Mouse (Mus musculus) induced T-regulatory cell, adult 2 months (primary cell): Measurements from ENCODE around the gene Spata46.

Experiments used
- DNase-seq: peaks from one replicate; pipeline ENCODE4 v3.0.0-alpha.2; 2012; ENCODE audit warnings: low read depth

Gene Spata46

DNA sequence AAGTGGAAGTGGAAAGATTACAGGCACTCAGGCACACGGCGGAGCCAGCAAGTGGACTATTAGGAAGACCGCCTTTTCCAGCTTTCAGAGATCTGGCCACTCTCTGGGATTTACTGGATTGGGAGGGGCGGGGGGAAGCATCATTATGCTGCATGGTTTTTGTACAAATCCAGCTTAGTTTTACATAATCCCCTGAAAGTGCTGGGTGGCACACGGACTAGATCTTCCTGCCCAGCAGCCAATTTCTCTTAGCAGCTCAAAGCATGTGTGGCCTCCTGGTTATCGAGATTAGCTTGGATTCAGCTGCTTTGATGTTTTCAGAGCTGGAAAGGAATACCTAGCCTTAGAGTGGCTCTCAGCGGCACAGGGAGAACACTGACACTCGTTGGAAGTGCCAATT is 34.5 kb downstream of the Spata46 start:
- DNase-seq = no peak

DNA sequence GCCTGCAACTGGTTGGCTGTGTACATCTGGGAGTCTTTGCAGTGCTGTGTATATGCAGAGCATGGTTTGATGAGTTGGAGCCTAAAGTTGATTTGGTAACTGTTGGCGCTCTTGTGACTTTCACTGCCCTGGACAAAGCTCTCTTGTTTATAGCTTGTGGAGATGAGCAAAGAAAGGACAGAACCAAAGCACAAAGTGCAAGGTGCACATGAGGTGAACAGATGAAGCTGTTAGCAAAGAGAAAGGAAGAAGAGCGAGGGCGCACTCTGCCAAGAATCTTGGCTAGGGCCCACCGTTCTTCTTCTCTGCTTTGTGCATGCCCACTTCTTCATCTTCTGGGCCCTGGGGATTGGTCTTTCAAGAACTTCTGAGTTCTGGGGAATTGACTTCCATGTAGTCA is 35.3 kb downstream of the Spata46 start:
- no peak for DNase-seq

DNA sequence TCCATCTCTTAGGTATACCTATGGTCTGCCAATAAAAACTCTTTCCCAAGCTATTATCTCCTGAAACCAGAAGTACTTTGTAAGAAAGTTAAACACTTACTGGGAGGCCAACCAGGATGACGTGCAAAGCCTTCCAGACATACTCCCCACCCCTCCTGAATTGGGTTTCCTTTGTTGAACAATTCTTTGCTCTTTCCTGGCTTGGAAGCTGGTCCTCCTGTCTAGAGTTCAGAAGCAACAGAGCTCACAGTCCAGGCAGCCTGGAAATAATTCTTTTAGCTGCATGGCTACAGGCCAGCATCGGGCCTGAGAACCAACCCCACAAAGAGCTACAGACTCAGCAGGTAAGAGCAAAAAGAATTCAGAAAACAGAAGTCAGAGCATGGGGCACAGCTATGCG is 37.7 kb downstream of the Spata46 start:
- no peak for DNase-seq

DNA sequence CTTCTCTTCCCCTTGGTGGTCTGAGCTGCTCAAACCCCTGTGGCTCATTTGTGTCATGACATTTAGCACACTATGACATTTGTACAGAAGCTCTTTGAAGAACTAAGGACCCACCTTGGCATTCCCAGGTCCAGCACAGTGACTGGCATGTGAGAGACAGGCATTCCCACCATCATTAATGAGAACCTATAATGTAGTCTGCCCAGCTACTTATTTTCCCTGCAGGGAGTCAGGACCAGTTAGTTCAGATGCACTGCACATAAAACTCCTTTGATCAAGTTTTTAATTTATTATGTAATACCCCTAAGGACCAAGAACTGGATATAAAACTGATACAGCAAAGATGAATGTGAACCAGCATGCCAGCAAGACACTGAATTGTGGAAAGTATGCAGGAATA is 42.5 kb downstream of the Spata46 start:
- no peak for DNase-seq

DNA sequence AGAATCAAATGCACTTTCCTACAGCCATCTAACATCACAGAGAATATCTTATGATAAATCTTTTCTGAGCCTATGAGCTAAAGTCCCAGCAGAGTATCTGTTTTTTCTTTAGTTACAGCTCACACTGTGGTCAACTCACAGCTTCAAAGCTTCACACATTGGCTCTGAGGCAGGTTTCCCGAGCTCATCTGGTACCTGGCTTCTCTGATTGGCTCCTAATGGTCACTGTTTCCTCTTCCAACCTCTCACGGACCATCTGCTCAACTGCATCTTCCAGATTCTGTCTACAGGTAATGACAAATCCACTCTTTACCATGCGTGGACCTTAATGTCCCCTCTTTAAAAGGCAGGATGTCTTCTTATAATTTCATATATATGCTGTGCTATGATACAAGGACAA is 44.7 kb downstream of the Spata46 start:
- no peak for DNase-seq

DNA sequence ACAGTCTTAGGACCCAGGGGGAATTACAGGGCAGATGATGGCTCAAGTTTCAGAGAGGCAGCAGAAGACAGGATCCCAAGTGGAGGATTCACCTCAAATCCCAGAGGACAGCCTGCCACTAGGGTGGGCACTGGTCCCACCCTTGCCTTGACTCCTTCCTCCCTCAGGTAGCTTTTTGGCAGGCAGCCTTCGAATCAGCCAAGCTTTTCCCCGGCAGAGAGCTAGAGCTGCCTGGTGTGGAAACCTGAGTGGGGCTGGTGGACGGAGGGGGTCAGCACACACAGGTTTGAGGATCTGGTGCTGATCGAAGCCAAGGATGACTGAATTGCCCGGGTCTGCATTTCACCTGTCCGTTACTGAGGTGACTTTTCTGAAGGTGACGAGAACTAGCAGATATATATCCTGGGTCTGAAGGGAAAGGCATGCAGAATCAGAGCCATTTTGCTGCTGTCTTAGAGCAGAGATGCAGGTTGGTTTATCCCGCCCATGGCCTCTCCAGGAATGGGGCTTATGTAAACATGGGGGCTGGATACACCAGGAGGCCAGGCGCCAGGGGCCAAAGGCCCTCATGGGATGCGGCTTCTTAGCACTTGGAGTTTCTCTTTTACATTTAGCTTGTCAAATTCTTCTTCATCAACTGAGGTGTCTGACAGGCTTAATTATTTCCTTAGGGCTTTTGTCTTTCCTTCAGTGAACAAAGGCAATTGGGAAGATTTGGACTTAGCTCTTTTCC is 51.7 kb downstream of the Spata46 start:
- DNase-seq = no peak
